Mouse (Mus musculus) neutrophil, adult 83 days (primary cell): ENCODE measurements around the gene Rab22a. TPM values are rescaled to one million over a fixed set of nuclear protein-coding genes. Genes with fewer than 3 reads are reported as not detected.

ENCODE experiments used
- total RNA-seq, 2 experiments: library from RNA; stranded (reverse); gene quantifications; one replicate each; pipeline ENCODE4 v1.2.4; 2023

Gene Rab22a
- total RNA-seq, result 10 to 100 TPM; 13.9 TPM

GRCm38 (mm10) chr2:173659057-173659925 lies at the start of gene Rab22a:
Rab22a (plus strand) TSS chr2:173659760.

GRCm38 (mm10) chr2:173719115-173719514 lies 59.6 kb downstream of the Rab22a start, which contains the start of gene 1700010B08Rik:
1700010B08Rik (plus strand) TSS chr2:173719415.

GRCm38 (mm10) chr2:173737222-173737989 lies 77.8 kb downstream of the Rab22a start, which contains the start of gene Vapb:
Vapb (plus strand) TSS chr2:173737511.

Other genes with a start within 250 kb of the Rab22a start
- gene 1700021F07Rik, start 137.2 kb upstream of the Rab22a start, total RNA-seq, result not detected
- gene Ankrd60, start 81.4 kb upstream of the Rab22a start, total RNA-seq, result not detected
- not detected for gene 1700010B08Rik, start 59.7 kb downstream of the Rab22a start, total RNA-seq
- gene Vapb, start 77.8 kb downstream of the Rab22a start, total RNA-seq, result 10 to 100 TPM; 38.3 to 44.1 TPM